Mouse (Mus musculus): ENCODE data around the gene Gdi2.

The Gdi2 gene

GRCm38 (mm10) chr13:3547856-3548255 is 10.0 kb downstream of the Gdi2 start:
- no peak for DNase-seq (ENCODE audit: low read depth)

GRCm38 (mm10) chr13:3563130-3563529 is 25.3 kb downstream of the Gdi2 start:
- no peak for DNase-seq (ENCODE audit: low read depth)

GRCm38 (mm10) chr13:3563953-3564352 is 26.1 kb downstream of the Gdi2 start:
- no peak for DNase-seq (ENCODE audit: low read depth)

GRCm38 (mm10) chr13:3590789-3591188 is 52.9 kb downstream of the Gdi2 start:
- DNase-seq (ENCODE audit: low read depth): no peak

GRCm38 (mm10) chr13:3594311-3594710 is 56.4 kb downstream of the Gdi2 start:
- DNase-seq (ENCODE audit: low read depth): no peak

GRCm38 (mm10) chr13:3596232-3596631 is 58.4 kb downstream of the Gdi2 start:
- no peak for DNase-seq (ENCODE audit: low read depth)

- DNase-seq (ENCODE audit: low read depth): no peak
Observed at GRCm38 (mm10) chr13:3609780-3610117, 71.9 kb downstream of the Gdi2 start.

GRCm38 (mm10) chr13:3610118-3610794 is 72.4 kb downstream of the Gdi2 start:
- peak; percentile 77 for DNase-seq (ENCODE audit: low read depth)

- DNase-seq (ENCODE audit: low read depth): peak; percentile 99
Observed at GRCm38 (mm10) chr13:3610795-3611438, 73.1 kb downstream of the Gdi2 start, which contains the start of gene Fam208b. TSS of gene Fam208b (minus strand) at chr13:3611108.
